Mouse (Mus musculus) kidney, embryonic 16.5 days (tissue): ENCODE measurements around the gene Psmd11. TPM values are rescaled to one million over a fixed set of nuclear protein-coding genes. Genes with fewer than 3 reads are reported as not detected.

Experiments
- ATAC-seq: fragments of 200-750 bp; cut with Nextera tagmentation; 2 replicates; pipeline ENCODE4 v1.8.0; 2017; ENCODE audit warnings: moderate TSS enrichment; ENCODE audit not compliant: low FRiP score, low TSS enrichment
- H3K27ac ChIP-seq: fragments of 300-500 bp; sonication (generic); 2 replicates; pipeline ENCODE4 v1.5.1; 2014; ENCODE audit warnings: low read length
- H3K27me3 ChIP-seq: fragments of 300-500 bp; sonication (generic); 2 replicates; pipeline ENCODE4 v1.6.1; 2014; ENCODE audit warnings: low read length, control low read depth, mixed read lengths; ENCODE audit not compliant: insufficient read depth
- H3K36me3 ChIP-seq: fragments of 300-500 bp; sonication (generic); 2 replicates; pipeline ENCODE4 v1.6.1; 2014; ENCODE audit warnings: low read length, control low read depth, mixed read lengths; ENCODE audit not compliant: insufficient read depth
- H3K4me1 ChIP-seq: fragments of 300-500 bp; sonication (generic); 2 replicates; pipeline ENCODE4 v1.6.1; 2014; ENCODE audit warnings: low read length, control low read depth, mixed read lengths; ENCODE audit not compliant: insufficient read depth
- H3K4me2 ChIP-seq: fragments of 300-500 bp; sonication (generic); replicated peaks from 2 replicates; pipeline ENCODE4 v1.6.1; 2014; ENCODE audit warnings: low read depth, low read length
- H3K4me3 ChIP-seq: fragments of 300-500 bp; sonication (generic); 2 replicates; pipeline ENCODE4 v1.5.1; 2014; ENCODE audit warnings: mild to moderate bottlenecking, low read length
- H3K9ac ChIP-seq: fragments of 300-500 bp; sonication (generic); replicated peaks from 2 replicates; pipeline ENCODE4 v1.6.1; 2014; ENCODE audit warnings: low read length
- H3K9me3 ChIP-seq: fragments of 300-500 bp; sonication (generic); 2 replicates; pipeline ENCODE4 v1.6.1; 2016; ENCODE audit warnings: low read length, control low read depth
- WGBS: fragments of 180-500 bp; shearing (Covaris S2); extraction: QIAGEN DNeasy Blood & Tissue Kit; methylation state at CpG from one replicate; pipeline ENCODE4 v1.1.7; 2014; 5-methylcytosine and 5-hydroxymethylcytosine counted together
- polyA plus RNA-seq: library from polyadenylated mRNA; unstranded; fragments of >200 nt; fragmentation: Nextera tagmentation; extraction: Ambion mirVana; gene quantifications from 2 replicates; pipeline ENCODE4 v1.2.1, GENCODE M21; 2015

Psmd11 gene
- polyA plus RNA-seq, 1 experiment from 2014 or later = 321 TPM

GRCm38 (mm10) chr11:80478694-80479412 is 50.4 kb downstream of the Psmd11 start:
- no peak overlapping the region for H3K4me3 ChIP-seq
- H3K27ac ChIP-seq = no peak overlapping the region

DNA sequence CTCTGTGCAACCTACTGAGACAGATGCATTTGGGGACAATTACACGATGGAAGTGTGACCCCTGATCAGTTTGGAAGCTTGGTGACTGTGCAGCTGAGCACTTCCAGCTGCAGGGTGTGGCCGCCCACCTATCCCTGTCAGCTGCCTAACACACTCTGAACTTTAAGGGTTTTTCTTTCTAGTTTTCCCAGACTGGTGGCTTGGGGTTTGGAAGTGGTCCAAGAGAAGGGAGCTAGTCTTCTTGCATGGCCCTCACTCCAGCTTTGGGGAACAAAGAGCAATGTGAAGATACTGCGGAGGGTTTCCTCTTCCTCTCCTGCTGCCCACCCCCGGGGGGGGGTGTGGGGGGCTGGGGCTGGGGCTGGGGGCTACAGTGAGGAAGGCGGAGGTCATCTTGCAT is 51.0 kb downstream of the Psmd11 start:
- peaks cover 25% of the 10 kb centered on the region for H3K4me1 ChIP-seq
- 66% methylated on average over 5 of the region's 5 CpGs for WGBS
- H3K27me3 ChIP-seq = no peaks in the 10 kb centered on the region
- no peaks in the 10 kb centered on the region for H3K9me3 ChIP-seq
- no peak overlapping the region for H3K4me3 ChIP-seq
- no peak for ATAC-seq
- no peak overlapping the region for H3K27ac ChIP-seq
- no peak overlapping the region for H3K9ac ChIP-seq
- H3K36me3 ChIP-seq = peaks cover 1% of the 10 kb centered on the region; the same call in 1 of the 2 replicates
- H3K4me2 ChIP-seq = 0 out of 2 replicates have a peak overlapping the region, but pooled peaks have one; percentile 7

More at GRCm38 (mm10) chr11:80478694-80479412, 50.4 kb downstream of the Psmd11 start:
- H3K27me3 ChIP-seq = no peaks in the 10 kb centered on the region
- no peak for ATAC-seq
- peaks cover 20% of the 10 kb centered on the region for H3K4me1 ChIP-seq
- no peak overlapping the region for H3K4me2 ChIP-seq
- H3K36me3 ChIP-seq = peaks cover 5% of the 10 kb centered on the region; the same call in 1 of the 2 replicates
- no peaks in the 10 kb centered on the region for H3K9me3 ChIP-seq
- H3K9ac ChIP-seq = no peak overlapping the region
- 56% methylated on average over 14 of the region's 14 CpGs for WGBS

- H3K36me3 ChIP-seq = no peaks in the 10 kb centered on the region
- WGBS = 87% methylated on average over 31 of the region's 31 CpGs
- no peak overlapping the region for H3K27ac ChIP-seq
- no peak overlapping the region for H3K4me2 ChIP-seq
- no peaks in the 10 kb centered on the region for H3K27me3 ChIP-seq
- ATAC-seq = no peak
- H3K4me3 ChIP-seq = no peak overlapping the region
- no peak overlapping the region for H3K9ac ChIP-seq
- H3K4me1 ChIP-seq = peaks cover 26% of the 10 kb centered on the region
- no peaks in the 10 kb centered on the region for H3K9me3 ChIP-seq
Measured at GRCm38 (mm10) chr11:80479906-80480866, 51.8 kb downstream of the Psmd11 start.

DNA sequence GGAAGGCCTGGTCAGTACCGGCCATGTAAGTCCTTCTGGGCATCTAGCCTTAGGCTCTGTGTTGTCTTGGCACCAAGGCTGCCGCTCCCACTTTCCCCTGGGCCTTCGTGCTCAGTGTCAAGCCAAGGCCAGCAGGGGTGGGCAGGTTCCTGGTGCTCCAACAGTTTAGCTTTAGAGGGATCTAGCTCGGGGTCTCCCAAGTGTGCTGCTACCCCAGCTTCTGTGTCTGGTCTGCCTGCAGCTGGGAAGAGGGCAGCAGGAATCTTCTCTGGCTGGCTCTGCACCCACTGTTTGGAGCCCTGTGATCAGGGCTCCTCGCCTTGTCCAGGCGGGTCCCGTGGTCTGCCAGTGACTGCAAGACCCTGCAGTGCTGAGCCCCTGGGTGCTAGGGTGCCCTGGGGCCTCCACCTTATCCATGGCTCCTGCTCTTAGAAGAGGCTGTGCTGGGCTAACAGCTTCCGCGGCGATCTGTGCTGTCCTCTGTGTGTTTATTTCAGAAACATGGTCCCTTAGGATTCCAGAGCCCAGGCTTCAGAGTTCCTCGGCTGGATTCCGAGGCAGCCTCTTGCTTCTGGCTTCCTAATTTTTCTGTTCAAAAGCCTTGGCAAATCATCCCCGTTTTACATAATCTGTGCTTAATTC is 53.1 kb downstream of the Psmd11 start:
- Histone ChIP-seq H3K9me3 (no peaks in the 10 kb centered on the region), H3K4me3 (no peak overlapping the region), H3K36me3 (no peaks in the 10 kb centered on the region), H3K27ac (no peak overlapping the region), H3K4me1 (peaks cover 26% of the 10 kb centered on the region), H3K27me3 (no peaks in the 10 kb centered on the region), H3K4me2 (no peak overlapping the region), H3K9ac (no peak overlapping the region)
- no peak for ATAC-seq
- WGBS = 79% methylated on average over 13 of the region's 13 CpGs

GRCm38 (mm10) chr11:80482347-80482746 is 53.9 kb downstream of the Psmd11 start:
- H3K27ac ChIP-seq = no peak overlapping the region
- H3K4me1 ChIP-seq = peaks cover 26% of the 10 kb centered on the region
- ATAC-seq = no peak
- no peaks in the 10 kb centered on the region for H3K27me3 ChIP-seq
- no peak overlapping the region for H3K9ac ChIP-seq
- H3K36me3 ChIP-seq = no peaks in the 10 kb centered on the region
- no peak overlapping the region for H3K4me3 ChIP-seq
- H3K4me2 ChIP-seq = no peak overlapping the region
- no peaks in the 10 kb centered on the region for H3K9me3 ChIP-seq
- 74% methylated on average over 10 of the region's 10 CpGs for WGBS

GRCm38 (mm10) chr11:80482921-80483320 is 54.5 kb downstream of the Psmd11 start:
- H3K4me1 ChIP-seq = peaks cover 21% of the 10 kb centered on the region
- 95% methylated on average over 7 of the region's 7 CpGs for WGBS
- no peak overlapping the region for H3K27ac ChIP-seq
- ATAC-seq = no peak
- no peaks in the 10 kb centered on the region for H3K36me3 ChIP-seq
- no peaks in the 10 kb centered on the region for H3K9me3 ChIP-seq
- H3K4me2 ChIP-seq = no peak overlapping the region
- H3K9ac ChIP-seq = no peak overlapping the region
- no peaks in the 10 kb centered on the region for H3K27me3 ChIP-seq
- H3K4me3 ChIP-seq = no peak overlapping the region

DNA sequence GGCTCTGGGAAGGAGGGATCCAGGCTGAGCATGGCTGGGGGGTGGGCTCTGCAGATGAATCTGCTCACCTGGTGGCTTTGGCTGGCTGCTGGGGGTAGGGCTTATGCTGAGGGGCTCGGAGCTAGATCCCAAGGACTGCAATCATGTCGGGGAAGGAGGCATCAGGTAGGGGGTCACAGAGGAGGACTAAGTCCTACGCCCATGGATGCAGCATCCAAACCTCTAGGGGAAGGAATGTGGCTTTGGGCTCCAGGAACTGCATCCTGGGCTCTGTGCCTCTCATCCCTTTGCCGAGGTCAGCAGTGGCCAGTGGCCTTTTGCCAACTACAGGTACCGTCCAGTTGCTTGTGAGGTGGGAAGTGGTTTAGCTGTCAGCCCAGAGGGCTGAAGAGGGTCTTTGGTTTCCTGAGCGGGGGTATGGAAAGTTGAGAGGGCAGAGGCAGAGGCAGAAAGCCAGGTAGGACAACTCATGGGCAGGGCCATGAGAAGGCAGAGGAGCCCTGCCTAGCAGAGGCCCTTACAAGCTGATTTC is 55.2 kb downstream of the Psmd11 start:
- 80% methylated on average over 6 of the region's 6 CpGs for whole genome bisulfite sequencing
- Histone ChIP-seq H3K9ac (no peak overlapping the region), H3K27ac (no peak overlapping the region), H3K4me2 (no peak overlapping the region), H3K4me3 (no peak overlapping the region), H3K36me3 (no peaks in the 10 kb centered on the region), H3K27me3 (no peaks in the 10 kb centered on the region), H3K4me1 (peaks cover 18% of the 10 kb centered on the region), H3K9me3 (no peaks in the 10 kb centered on the region)
- no peak for ATAC-seq

DNA sequence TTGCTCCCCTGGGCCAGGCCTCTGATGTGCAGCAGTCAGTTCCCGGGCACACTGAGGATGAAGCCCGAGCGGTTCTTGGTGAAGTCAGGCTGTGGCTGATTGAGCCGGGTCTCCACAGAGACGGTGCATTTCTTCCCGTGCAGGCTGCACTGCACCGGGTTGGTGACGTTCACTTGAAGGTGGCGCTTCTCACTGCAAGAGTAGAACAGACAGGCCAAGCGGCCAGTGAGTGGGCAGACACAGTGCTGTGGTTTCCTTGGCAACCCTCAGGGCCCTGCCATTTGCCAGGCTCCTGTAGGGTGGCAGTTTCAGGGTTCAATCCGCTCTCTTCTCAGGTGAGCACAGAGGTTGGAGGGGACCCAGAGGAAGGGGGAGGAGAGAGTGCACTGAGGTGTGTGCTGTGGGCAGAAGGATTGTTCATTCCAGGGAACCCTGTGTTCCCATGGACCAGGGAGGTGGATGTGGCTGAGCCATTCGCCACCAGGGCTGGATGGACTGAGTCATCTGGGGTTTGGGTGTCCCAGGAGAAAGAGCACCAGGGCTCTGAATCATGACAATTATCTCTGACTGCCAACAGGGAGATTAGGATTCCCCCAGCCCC is 55.9 kb downstream of the Psmd11 start:
- peak; percentile 79 for ATAC-seq
- Histone ChIP-seq H3K27me3 (no peaks in the 10 kb centered on the region), H3K9me3 (no peaks in the 10 kb centered on the region), H3K4me2 (peak overlapping the region; percentile 26; the same call in 1 of the 2 replicates), H3K4me3 (no peak overlapping the region), H3K9ac (no peak overlapping the region; the same call in 1 of the 2 replicates), H3K36me3 (no peaks in the 10 kb centered on the region), H3K27ac (no peak overlapping the region), H3K4me1 (peaks cover 16% of the 10 kb centered on the region)
- WGBS = 36% methylated on average over 12 of the region's 12 CpGs

GRCm38 (mm10) chr11:80485120-80485551 is 56.7 kb downstream of the Psmd11 start:
- 81% methylated on average over 9 of the region's 9 CpGs for WGBS
- H3K27ac ChIP-seq = no peak overlapping the region
- no peak overlapping the region for H3K4me2 ChIP-seq
- peaks cover 17% of the 10 kb centered on the region for H3K4me1 ChIP-seq
- no peaks in the 10 kb centered on the region for H3K36me3 ChIP-seq
- H3K27me3 ChIP-seq = no peaks in the 10 kb centered on the region
- H3K9me3 ChIP-seq = no peaks in the 10 kb centered on the region
- no peak overlapping the region for H3K4me3 ChIP-seq
- H3K9ac ChIP-seq = no peak overlapping the region
- no peak for ATAC-seq
